Mouse (Mus musculus): ENCODE results near the gene Efcab9.

Efcab9 gene

DNA sequence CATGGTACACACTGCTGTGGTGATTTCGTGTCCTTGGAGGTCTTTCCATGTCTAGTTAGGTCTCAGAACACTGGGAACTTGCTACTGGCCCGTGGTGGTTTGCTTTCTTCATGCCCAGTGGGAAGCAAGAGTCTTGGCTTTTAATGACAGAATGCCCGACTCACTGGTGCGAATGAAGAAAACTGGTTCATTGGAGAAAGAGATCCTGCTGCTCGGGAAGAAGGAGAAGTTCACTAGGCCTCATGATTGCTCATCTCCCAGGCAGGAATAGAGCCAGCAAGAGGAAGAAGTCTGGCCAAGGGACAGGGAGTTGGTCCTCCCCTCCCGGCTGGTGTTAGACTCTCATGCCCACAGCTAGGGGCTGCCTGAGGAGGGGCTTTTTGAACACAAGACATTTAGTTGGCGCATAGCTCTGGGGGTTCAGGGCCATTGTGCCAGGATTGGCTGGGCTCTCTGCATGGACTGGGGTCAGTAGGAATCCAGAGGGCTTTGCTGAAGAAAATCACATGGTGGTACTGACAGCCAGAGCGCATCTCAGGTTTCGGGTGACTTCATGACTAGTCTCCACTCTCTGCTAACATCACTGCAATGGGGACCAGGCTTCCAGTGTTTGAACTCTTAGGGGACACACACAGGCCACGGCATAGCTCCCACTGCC is 24.6 kb upstream of the Efcab9 start:
- no peak for DNase-seq (ENCODE audit: low read depth, low spot score)

DNA sequence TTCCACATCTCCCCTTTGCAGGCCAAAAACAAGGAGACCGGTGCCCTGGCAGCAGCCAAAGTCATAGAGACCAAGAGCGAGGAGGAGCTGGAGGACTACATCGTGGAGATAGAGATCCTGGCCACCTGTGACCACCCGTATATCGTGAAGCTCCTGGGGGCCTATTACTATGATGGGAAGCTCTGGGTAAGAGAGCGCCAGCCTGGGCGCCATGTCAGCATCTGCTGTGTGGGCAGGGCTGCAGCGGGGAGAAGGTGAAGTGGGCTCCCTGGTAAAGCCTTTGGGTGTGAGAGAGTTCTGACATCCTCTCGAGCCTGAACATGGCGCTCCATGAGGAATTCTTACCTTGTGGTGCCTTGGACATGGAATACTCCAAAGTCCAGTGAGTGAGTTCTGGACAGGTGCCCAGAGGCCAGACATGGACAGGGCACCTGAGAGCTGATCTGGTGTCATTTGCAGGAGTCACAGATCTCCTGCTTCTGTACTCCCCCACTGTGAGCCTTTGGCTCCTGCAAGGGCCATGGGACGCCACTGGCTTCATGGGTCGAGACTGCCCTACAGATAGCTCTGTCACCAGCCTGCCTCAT is 23.3 kb upstream of the Efcab9 start:
- DNase-seq (ENCODE audit: low read depth, low spot score), result no peak

DNA sequence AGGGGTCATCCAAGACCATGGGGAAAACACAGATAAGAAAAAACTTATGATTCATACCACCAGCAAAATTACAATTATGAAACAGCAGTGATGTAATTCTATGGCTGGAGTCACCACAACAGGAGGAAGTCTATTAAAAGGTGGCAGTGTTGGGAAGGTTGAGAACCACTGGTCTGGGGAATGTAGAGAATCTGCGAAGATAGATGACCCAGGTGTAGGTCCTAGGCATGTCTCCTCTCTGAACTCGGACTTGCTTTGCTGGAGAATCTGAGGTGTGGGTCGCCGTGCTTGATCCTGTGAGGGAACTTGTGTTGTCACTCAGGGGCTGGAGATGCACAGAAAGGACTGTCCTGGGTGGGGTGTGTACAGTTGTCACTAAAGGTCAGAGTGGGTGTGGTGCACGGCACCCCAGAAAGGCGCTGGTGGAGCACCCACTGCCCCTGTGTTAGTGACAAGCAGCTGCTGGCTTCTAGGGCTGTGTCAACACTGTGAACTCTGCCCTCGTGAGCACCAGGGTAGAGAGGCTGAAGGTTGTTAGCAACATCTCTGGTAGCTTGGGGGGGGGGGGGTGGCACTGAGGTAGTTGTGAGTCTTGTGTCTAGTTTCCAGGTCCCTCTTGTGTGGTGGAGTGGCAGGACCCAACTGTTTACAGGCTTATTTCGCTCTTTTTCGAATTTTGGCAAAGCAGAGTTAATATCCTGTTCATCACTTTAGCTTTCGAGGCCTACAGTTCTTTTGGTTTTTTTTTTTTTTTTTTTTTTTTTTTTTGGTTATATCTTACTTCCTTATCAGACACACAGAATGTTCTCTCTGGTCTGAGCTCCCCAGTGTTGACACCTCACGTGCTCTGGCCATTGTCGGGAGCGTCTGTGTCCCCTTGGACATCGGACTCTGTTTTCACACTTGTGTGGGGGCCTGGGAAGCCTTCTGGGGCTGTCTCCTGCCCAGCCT is 22.5 kb upstream of the Efcab9 start:
- no peak for DNase-seq (ENCODE audit: low read depth, low spot score)

DNA sequence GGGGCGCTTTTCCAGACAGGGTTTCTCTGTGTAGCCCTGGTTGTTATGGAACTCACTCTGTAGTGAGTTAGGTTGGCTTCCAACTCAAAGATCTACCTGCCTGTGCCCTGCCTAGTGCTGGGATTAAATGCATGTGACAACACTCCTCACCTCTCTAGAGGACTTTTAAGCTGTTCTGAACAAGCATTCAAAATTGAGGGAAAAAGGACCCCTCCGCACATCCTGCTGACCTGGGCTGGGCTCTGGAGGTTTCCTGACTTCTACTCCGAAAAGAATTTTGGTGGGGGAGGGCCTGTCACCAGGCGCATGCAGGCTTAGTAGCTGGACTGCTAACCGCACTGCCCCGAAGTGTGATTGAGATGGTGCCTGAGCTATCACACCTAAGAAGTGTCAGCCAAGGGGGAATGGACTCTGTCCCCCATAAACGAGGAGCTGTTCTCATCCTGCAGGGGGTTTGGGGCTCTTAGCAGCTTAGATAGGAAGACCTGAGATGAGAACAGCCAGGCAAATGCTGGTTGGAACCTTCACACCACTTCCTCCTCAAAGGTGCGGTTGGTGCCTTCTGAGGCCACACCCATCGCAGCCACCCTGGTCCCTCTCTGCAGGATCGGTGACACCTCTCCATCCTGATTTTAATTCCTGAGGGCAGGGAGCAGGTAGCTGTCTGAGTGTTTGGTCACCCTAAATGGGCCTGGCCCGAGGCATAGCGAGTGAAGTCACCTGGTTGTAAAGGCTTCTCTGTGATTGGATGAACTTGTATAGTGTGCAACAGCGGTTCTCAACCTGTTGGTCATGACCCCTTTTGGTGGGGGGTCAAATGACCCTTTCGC is 21.6 kb upstream of the Efcab9 start:
- no peak for DNase-seq (ENCODE audit: low read depth, low spot score)

DNA sequence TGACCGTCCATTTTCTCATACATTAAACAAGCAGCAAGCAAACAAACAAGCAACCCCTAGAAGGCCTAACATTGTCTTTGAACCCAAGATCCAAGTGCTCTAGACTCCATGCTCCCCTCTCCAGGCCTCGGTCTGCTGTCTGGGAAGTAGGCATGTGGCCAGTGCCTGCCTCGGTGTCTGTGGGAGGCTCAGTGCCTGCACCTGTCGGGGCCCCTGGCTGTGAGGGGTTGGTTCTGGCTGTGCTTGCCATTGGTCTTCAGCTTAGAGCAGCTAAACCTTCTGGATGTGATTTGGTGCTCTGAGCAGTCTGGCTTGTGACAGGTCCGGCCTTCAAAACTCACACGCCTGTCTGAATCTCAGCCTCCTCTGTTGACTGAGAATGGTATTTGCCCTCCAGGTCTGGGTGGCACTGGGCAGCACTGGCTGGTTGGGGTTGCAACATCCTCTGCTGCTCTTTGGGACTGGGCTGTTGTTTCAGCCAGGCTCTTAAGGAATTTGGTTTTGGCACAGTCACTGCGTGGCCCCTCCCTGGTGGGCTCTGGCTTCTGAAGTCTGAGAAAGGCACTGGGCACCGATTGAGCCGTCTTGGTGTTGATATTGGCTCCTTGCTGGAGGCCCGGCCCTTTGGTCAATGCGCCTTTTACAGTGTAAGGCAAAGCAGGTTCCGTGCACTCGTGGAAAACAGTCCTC is 20.7 kb upstream of the Efcab9 start:
- DNase-seq (ENCODE audit: low read depth, low spot score), result no peak

DNA sequence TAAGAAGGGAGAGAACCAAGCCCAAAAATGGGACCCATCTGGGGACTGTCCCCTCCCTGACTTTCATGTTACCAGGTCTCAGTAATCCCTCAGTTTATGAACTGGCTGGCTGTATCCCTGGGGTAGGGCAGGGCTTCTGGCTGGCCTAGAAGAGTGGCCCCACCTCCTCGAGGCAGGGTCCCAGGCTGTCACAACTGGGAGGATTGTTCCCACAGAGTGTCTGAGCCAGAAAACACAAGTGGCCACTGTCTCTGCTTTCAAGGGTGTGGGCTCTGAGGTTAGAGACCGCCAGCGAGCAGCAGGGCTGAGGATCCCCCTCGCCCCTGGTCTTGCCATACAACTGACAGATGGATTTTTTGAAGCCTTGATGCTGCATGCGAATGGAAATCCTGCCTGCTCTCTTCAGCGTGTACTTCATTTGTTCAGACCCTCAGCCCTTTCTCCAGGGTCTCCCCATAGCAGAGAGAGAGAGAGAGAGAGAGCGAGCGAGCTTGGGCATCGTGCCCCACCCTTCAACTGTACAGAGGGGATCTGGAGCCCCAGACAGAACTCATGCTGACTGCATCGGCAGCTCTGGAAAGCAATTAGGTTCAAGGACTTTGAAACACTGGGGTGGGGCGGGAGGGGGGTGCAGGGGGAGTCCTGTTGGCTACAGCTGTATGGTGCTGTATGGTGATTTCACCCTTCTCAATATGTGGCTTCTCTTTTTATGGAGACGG is 19.9 kb upstream of the Efcab9 start:
- no peak for DNase-seq (ENCODE audit: low read depth, low spot score)

DNA sequence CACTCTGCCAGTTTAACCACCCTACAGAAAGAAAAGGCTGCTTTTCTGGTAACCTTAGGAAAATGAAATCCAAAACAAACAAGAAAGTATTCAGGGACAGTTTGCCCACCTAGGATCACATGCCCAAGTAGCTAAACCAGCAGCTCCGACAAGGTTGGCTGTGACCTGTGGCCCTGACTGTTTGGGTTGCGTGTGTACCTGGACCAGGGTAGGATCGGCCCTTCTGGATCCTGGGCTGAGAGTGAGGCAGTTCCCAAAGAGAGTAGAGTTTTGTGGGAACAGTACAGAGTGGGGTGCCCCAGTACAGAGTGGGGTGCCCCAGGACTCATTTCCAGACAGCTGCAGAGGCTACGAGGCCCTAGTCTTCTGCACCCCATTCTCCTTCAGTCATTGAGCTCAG is 19.2 kb upstream of the Efcab9 start:
- no peak for DNase-seq (ENCODE audit: low read depth, low spot score)

DNA sequence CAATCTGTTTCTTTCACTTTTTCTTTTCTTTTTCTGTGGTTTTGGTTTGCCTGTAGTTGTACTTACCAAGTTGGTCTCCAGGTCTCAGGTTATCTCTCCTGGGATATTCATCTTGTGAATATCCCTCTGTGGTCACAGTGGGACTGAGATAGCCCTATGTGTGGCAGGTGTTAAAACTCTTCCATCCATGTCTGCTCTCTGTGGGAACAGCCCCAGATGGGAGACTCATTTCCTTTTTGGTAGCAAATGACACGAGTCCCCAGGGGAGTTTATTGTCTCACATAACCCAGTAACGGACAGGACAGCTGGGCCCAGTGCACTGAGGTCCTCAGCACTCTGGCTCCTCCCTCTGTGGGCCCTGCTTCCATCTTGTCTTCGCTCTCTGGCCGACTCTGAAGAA is 18.2 kb upstream of the Efcab9 start:
- DNase-seq (ENCODE audit: low read depth, low spot score), result no peak

DNA sequence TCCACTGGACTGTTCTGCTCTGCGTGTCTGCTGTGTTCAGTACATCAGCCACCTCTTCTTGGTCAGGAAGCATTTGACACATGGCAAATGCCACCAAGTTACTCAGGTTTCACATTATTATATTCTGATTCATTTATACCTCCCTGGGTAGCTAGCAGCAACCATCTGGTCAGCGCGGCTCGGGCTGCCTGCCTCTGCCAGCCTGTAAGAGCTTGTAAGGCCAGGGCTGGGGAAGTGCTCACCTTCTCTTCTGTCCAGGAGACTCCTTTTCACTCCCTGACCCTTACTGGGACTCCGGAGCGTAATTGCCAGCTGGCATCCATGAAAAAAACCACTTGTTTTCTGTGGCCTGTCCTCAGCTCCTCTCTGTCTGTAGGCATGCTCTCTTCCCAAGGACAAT is 17.4 kb upstream of the Efcab9 start:
- no peak for DNase-seq (ENCODE audit: low read depth, low spot score)

DNA sequence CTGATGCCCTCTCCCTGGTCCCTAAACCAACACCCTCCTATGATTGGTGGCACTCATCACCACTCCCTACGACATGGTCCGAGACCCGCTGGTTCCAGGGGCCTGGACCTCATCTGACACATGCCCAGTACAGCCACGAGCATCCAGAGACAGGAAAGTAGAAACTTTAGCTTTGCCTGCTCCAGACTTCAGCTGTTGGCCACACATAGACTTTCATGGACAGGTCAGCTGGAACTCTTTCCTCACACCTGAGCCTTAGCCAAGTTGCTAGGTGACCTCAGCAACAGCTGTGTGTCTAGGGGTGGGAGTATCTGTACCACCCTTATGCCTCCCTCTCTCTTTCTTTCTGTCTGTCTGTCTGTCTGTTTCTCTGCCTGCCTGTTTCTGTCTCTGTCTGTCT is 16.4 kb upstream of the Efcab9 start:
- no peak for DNase-seq (ENCODE audit: low read depth, low spot score)

DNA sequence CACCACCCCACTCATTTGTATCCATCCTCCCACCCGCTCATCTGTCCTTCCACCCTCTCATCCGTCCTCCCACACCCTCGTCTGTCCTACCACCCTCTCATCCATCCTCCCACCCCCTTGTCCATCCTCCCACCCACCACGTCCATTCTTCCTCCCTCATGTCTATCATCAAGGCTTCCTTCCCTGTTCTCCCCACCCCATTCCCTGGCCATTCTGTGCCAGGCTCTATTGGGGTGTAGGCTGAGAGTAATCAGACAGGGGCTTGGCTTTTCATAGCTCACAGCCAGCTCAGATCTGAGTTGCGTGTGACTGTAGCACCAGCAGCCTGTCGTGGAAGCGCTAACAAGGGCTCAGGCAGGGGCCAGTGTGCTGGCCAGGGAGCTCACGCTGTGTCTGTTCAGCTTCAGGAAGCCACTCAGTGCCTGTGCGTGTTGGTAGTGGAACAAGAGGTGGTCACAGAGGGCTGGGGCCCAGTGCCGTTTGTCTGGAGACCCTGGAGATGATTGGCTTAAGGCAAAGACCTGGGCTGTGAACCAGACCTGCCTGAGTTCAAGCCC is 15.6 kb upstream of the Efcab9 start:
- DNase-seq (ENCODE audit: low read depth, low spot score), result no peak

DNA sequence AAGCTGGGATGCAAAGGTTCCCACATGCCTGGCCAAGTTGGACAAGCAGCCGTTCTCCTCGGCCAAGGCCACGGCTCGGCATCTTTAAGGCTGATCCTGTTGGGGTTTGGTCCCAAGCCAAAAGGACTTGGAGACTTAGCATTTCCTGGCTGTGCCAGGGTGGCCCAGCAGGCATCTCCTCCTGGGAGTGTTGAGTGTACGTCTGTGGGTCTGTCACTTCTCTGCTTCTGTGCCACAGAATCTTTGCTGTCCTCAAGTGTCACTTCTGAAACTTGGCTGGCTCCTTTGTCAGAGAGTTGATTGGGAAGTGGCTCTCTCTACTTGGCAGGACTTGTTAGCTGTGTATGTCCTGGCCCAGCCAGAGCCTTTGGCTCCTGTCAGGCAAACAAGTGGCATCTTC is 14.6 kb upstream of the Efcab9 start:
- DNase-seq (ENCODE audit: low read depth, low spot score), result no peak

DNA sequence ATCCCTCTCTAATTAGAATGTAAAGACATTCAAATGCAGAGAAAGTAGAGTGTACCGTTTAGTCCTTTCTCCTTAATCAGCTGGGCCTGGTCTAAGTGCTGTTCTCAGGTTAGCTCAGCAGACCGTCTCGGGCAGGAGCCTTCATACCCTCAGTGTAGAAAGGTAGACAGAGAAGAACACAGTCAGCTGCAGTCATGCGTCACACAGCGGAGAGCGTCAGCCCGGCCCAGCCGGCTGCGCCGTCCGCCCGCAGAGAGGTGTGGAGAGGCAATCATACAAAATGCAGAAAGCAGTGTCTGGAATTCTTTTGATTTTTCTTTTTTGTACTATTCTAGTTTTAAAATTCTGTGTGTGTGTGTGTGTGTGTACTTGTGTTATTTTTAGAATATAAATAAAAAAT is 13.7 kb upstream of the Efcab9 start:
- no peak for DNase-seq (ENCODE audit: low read depth, low spot score)

DNA sequence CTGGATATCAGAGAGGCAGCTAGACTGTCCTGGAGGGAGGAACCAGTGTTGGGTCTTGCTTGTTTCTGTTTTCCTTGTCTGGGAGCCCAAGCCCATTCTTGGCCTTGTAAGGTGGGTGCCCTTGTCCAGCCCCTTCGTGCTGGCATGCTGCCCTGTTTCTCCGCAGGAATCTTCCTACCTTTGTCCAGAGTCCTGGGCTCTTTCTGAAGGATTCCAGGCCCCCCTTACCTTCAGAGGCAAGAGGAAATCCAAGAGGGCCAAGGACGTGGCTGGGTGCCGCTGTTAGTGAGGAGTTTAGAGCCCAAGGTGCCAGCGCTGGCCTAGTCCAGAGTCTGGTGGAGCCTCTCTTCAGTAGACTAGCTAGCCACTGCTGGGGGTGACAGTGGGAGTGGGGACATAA is 12.6 kb upstream of the Efcab9 start:
- DNase-seq (ENCODE audit: low read depth, low spot score), result no peak

DNA sequence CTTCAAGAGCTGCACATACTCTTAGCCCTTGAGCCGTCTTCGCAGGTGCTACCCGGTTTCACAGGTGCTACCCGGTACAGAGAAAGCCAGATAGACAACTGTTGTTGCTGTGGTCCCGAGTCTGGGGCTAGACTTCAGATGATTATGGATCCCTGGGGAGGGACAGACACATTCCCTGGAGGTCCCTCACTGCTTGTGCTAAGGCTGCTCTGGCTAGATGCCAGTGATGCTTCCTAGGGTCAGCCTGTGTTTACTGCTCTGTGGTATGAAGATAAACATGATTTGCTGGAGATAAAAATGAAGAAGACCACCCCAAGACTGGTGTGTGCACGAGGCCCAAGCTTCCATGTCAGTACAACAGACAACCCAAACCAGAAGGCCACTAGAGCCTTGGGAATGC is 12.2 kb upstream of the Efcab9 start:
- no peak for DNase-seq (ENCODE audit: low read depth, low spot score)

DNA sequence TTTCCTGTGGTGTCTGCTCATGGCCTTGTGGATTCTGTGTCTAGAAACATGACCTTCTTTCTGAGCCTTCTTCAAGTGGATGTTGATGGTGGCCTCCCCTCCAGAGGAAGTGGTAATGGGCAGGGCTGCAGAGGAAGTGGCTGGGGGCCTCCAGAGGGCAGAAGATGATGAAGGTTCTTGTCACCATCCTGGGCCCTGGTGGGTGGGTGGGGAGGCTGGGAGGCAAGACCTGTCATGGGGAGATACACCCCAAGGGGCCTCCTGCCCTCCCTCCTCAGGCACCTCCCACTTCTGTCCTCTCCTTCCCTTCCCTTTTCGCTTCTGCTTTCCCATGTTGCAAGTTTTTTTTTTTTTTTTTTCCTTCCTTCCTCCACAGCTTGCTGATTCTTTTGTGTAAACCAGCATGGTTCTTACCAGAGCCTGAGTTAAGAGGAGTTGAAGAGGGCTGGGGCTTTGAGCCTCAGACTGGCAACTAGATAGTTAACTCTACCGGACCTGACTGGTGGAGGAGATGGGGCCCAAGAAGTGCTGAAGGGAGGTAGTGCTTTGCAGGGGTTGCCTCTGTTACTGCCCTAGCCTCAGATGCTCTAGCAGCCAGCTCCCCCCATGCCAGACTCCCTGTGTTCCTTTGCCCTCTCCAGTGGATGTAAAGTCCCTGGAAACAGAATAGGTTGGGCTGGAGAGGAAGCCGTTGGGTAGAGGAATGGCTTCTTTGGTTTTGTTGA is 11.0 kb upstream of the Efcab9 start:
- peak; percentile 67 for DNase-seq (ENCODE audit: low read depth, low spot score)

DNA sequence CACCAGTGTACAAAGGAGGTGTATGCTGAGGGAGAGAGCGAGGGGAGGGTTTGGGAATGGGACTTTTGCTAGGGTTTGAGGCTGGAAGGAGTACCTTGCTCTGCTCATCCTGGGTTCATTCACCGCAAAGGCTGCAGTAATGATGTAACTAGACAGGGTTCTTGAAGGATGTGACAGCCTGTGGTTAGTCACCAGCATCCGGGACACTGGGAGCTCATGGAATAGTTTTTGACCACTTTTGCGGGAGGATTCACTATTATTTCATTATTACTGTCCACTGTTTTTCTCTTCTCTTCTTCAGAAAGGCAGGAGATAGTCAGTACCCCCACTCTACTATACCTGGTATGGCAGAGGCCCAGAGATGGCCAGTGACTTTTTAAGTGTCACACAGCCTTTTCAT is 10.3 kb upstream of the Efcab9 start:
- DNase-seq (ENCODE audit: low read depth, low spot score), result no peak

DNA sequence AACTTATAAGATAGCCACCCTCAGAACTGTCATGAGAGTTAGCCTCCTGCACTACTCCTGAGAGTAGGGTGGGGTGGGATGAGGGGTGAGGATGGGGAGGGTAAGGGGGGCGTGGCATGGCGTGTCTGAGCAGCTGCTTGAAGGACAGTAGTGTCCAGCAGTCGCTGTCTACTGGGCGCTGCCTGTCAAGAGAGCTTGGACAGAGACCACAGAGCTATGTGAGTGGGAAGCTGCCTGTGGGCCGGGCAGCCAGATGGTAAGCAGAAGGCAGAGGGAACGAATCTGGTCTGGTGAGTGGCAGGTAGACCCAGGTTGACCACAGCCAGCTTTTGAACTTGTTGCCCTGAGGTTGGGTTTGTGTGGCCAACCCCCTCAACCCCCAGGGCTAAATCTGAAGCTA is 8.6 kb upstream of the Efcab9 start:
- no peak for DNase-seq (ENCODE audit: low read depth, low spot score)

DNA sequence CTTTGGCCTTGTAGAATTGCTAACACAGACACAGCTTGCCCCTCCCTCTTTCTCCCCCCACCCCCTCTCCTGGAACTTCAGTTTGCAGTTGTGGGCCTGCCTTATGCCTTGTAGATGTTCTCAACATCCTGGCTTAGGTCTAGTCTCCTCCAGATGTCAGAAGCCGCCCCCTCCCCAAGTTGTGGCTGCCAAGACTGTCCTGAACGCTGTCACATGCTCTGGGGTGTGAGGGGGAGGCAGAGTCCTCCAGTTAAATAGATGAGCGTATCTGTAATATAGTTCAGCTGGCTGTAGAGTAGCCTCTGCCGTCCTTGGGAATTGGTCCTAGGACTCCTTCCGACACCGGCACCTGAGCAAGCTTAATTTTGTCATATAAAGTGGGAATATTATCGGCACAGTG is 7.8 kb upstream of the Efcab9 start:
- DNase-seq (ENCODE audit: low read depth, low spot score), result no peak

DNA sequence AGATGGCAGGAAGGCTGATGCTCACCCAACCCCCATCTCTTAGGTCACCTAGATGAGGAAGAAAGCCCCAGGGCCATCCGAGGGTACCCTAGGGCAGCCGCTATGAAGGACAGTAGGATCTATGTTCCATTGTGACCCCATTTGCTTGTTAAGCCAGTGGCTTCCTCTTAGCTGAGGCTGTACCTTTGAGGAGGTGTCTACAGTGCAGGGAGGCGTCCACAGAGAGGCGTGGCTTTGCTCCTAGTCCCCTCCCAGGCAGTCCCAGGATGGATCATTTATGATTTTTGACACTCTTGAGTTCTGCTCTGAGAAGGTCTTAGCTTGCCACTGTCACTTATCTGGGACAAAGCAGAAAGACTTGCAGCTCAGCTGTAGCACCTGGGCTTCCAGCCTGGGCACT is 7.0 kb upstream of the Efcab9 start:
- peak; percentile 48 for DNase-seq (ENCODE audit: low read depth, low spot score)

Data from c-Kit-negative CD71-positive TER-119-positive erythroid progenitor cells, embryonic 14.5 days (primary cell).